Comparison of ENCODE assay signal across 20 mouse cellular contexts in the genomic region with DNA sequence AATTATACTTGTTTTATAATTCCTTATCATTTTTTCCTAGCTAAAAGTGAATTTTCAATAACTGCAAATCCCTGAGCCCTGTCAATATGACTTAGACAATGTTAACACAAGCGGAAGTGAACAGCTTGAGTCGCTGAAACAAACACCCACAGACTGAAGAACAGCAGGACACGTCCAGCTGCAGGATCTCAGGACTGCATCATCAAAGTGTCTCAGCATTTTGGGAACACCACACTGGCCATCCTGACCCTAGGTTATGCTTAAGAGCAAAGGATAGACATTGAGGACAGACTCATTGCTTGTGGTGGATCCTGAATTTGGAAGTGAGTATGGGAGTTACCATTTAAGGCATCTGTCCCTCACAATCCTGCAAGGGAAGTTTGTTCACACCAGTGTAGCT. TPM values are rescaled to one million over a fixed set of nuclear protein-coding genes. Genes with fewer than 3 reads are reported as not detected.
DNase-seq lines count a peak whose midpoint lies in the region; ATAC-seq lines count a peak whose summit lies in the region.
"Had no signal": no experiment of that assay in that cellular context is flagged by ENCODE, and none has a peak within 500 bp of the region (broad histone marks: within the 10 kb centered on the region; RNA-seq: fewer than 3 reads in every experiment).

No protein-coding gene starts in this region.

- peaks cover 18% of the 10 kb centered on the region for H3K4me1 ChIP-seq in heart, embryonic 10.5 days
- no peaks in the 10 kb centered on the region for H3K4me1 ChIP-seq in neural tube, embryonic 15.5 days
- peaks cover 15% of the 10 kb centered on the region for H3K4me1 ChIP-seq in lung, embryonic 15.5 days
- H3K4me1 ChIP-seq: hindbrain, embryonic 15.5 days had no signal

- 0 out of 2 replicates have a peak overlapping the region, but pooled peaks have one; percentile 6 for H3K27ac ChIP-seq in heart, embryonic 10.5 days
- H3K27ac ChIP-seq in neural tube, embryonic 15.5 days (replicated peaks): peak overlapping the region; percentile 51; the same call in 1 of the 2 replicates
- H3K27ac ChIP-seq in lung, embryonic 15.5 days: no peak overlapping the region; the same call in 1 of the 2 replicates
- H3K27ac ChIP-seq: heart, embryonic 13.5 days; hindbrain, embryonic 15.5 days; intestine, embryonic 15.5 days; midbrain, embryonic 10.5 days had no signal

- 79% methylated on average over 3 of the region's 3 CpGs for WGBS in heart, embryonic 10.5 days
- 78% methylated on average over 3 of the region's 3 CpGs for WGBS in neural tube, embryonic 15.5 days
- 52% methylated on average over 3 of the region's 3 CpGs for WGBS in lung, embryonic 15.5 days

- H3K36me3 ChIP-seq in heart, embryonic 10.5 days: no peaks in the 10 kb centered on the region
- no peaks in the 10 kb centered on the region for H3K36me3 ChIP-seq in neural tube, embryonic 15.5 days
- H3K36me3 ChIP-seq in lung, embryonic 15.5 days: no peaks in the 10 kb centered on the region
- H3K36me3 ChIP-seq: hindbrain, embryonic 15.5 days; intestine, embryonic 15.5 days; midbrain, embryonic 10.5 days had no signal

- H3K4me2 ChIP-seq in neural tube, embryonic 15.5 days: no peak overlapping the region
- H3K4me2 ChIP-seq in lung, embryonic 15.5 days: no peak overlapping the region
- H3K4me2 ChIP-seq: heart, embryonic 13.5 days; hindbrain, embryonic 15.5 days; intestine, embryonic 15.5 days; liver, embryonic 11.5 days had no signal

- no peak overlapping the region for H3K4me3 ChIP-seq in heart, embryonic 10.5 days
- no peak overlapping the region for H3K4me3 ChIP-seq in neural tube, embryonic 15.5 days (replicated peaks)
- no peak overlapping the region for H3K4me3 ChIP-seq in lung, embryonic 15.5 days
- H3K4me3 ChIP-seq: heart, embryonic 13.5 days; hindbrain, embryonic 15.5 days; intestine, embryonic 15.5 days; midbrain, embryonic 10.5 days had no signal

- no peaks in the 10 kb centered on the region for H3K9me3 ChIP-seq in heart, embryonic 10.5 days
- H3K9me3 ChIP-seq in neural tube, embryonic 15.5 days (replicated peaks): no peaks in the 10 kb centered on the region
- no peaks in the 10 kb centered on the region for H3K9me3 ChIP-seq in lung, embryonic 15.5 days
- H3K9me3 ChIP-seq: heart, embryonic 13.5 days; hindbrain, embryonic 15.5 days; intestine, embryonic 15.5 days; midbrain, embryonic 10.5 days had no signal

- ATAC-seq in neural tube, embryonic 15.5 days (ENCODE audit: low FRiP score): no peak
- peak; percentile 48; the same call in 1 of the 2 replicates for ATAC-seq in lung, embryonic 15.5 days (ENCODE audit: borderline replicate concordance, extremely low read depth, low FRiP score, low TSS enrichment)
- ATAC-seq in megakaryocyte-erythroid progenitor cell, adult 5-6 weeks (replicated peaks; ENCODE audit: low FRiP score, low TSS enrichment, poor library complexity, severe bottlenecking): no peak
- ATAC-seq: forebrain, embryonic 16.5 days; intestine, embryonic 15.5 days had no signal

- no peaks in the 10 kb centered on the region for H3K27me3 ChIP-seq in heart, embryonic 10.5 days (ENCODE audit: insufficient read depth, poor library complexity, severe bottlenecking)
- H3K27me3 ChIP-seq in neural tube, embryonic 15.5 days (replicated peaks): no peaks in the 10 kb centered on the region
- no peaks in the 10 kb centered on the region for H3K27me3 ChIP-seq in lung, embryonic 15.5 days
- H3K27me3 ChIP-seq: CH12.LX; heart, embryonic 13.5 days; hindbrain, embryonic 15.5 days; intestine, embryonic 15.5 days had no signal

- no peak overlapping the region for H3K9ac ChIP-seq in neural tube, embryonic 15.5 days (replicated peaks)
- H3K9ac ChIP-seq in lung, embryonic 15.5 days: no peak overlapping the region
- H3K9ac ChIP-seq: heart, embryonic 13.5 days; hindbrain, embryonic 15.5 days; intestine, embryonic 15.5 days had no signal

- DNase-seq in heart, embryonic 10.5 days (ENCODE audit: low spot score): no peak
- no peak for DNase-seq in heart, adult 9 months (ENCODE audit: low spot score in 2 of 2)
- DNase-seq in neural tube, embryonic 10.5 days (ENCODE audit: extremely low spot score, low spot score): no peak
- peak; percentile 23 to 65 for DNase-seq in lung, postnatal 4 days
- no peak for DNase-seq in spleen, postnatal 4 days (ENCODE audit: low spot score in 2 of 2)
- DNase-seq: cerebellum, adult 11-12 months; cerebellum, postnatal 25 days; embryo, embryonic 11 days; heart, postnatal 36 days had no signal

RNA-seq across cellular contexts. Expression of a gene that starts 25.4 kb away (rescaled TPM):
- polyA plus RNA-seq in heart, embryonic 10.5 days (2016; fragmentation: Nextera tagmentation; extraction: Ambion mirVana): 2.7 and 3.1 TPM in 2 replicates
- polyA plus RNA-seq in neural tube, embryonic 15.5 days (2015; fragmentation: Nextera tagmentation; extraction: Ambion mirVana): 2.4 and 3.6 TPM in 2 replicates
- polyA plus RNA-seq in lung, embryonic 15.5 days (2015; fragmentation: Nextera tagmentation; extraction: Ambion mirVana): 3.0 and 3.3 TPM in 2 replicates
- total RNA-seq in megakaryocyte-erythroid progenitor cell, adult 5-6 weeks (2014; fragmentation: Nextera tagmentation): not detected in 2 replicates
- total RNA-seq in megakaryocyte-erythroid progenitor cell, adult 5-6 weeks (2017): not detected in 2 replicates
- total RNA-seq: CH12.LX, MEL had no signal

Comparison
In these comparisons a context has a peak if more than half of its experiments do, and no peak if none do; other contexts are left out.
1. DNase-seq: peak in lung, postnatal 4 days (2 of 2); none in heart, embryonic 10.5 days (single experiment), heart, adult 9 months (0 of 2), neural tube, embryonic 10.5 days (single experiment) and spleen, postnatal 4 days (0 of 2).